Mouse (Mus musculus) kidney, embryonic 16.5 days (tissue): ENCODE measurements at regions not wholly inside any gene's neighbourhood (a gene's known extent, or its start where the extent isn't known, plus 50 kb on each side); places are given as distances from the start of the nearest gene placed in this dataset.

Experiments
- ATAC-seq: fragments of 200-750 bp; cut with Nextera tagmentation; 2 replicates; pipeline ENCODE4 v1.8.0; 2017; ENCODE audit warnings: moderate TSS enrichment; ENCODE audit not compliant: low FRiP score, low TSS enrichment
- H3K27ac ChIP-seq: fragments of 300-500 bp; sonication (generic); 2 replicates; pipeline ENCODE4 v1.5.1; 2014; ENCODE audit warnings: low read length
- H3K27me3 ChIP-seq: fragments of 300-500 bp; sonication (generic); 2 replicates; pipeline ENCODE4 v1.6.1; 2014; ENCODE audit warnings: low read length, control low read depth, mixed read lengths; ENCODE audit not compliant: insufficient read depth
- H3K36me3 ChIP-seq: fragments of 300-500 bp; sonication (generic); 2 replicates; pipeline ENCODE4 v1.6.1; 2014; ENCODE audit warnings: low read length, control low read depth, mixed read lengths; ENCODE audit not compliant: insufficient read depth
- H3K4me1 ChIP-seq: fragments of 300-500 bp; sonication (generic); 2 replicates; pipeline ENCODE4 v1.6.1; 2014; ENCODE audit warnings: low read length, control low read depth, mixed read lengths; ENCODE audit not compliant: insufficient read depth
- H3K4me2 ChIP-seq: fragments of 300-500 bp; sonication (generic); replicated peaks from 2 replicates; pipeline ENCODE4 v1.6.1; 2014; ENCODE audit warnings: low read depth, low read length
- H3K4me3 ChIP-seq: fragments of 300-500 bp; sonication (generic); 2 replicates; pipeline ENCODE4 v1.5.1; 2014; ENCODE audit warnings: mild to moderate bottlenecking, low read length
- H3K9ac ChIP-seq: fragments of 300-500 bp; sonication (generic); replicated peaks from 2 replicates; pipeline ENCODE4 v1.6.1; 2014; ENCODE audit warnings: low read length
- H3K9me3 ChIP-seq: fragments of 300-500 bp; sonication (generic); 2 replicates; pipeline ENCODE4 v1.6.1; 2016; ENCODE audit warnings: low read length, control low read depth
- WGBS: fragments of 180-500 bp; shearing (Covaris S2); extraction: QIAGEN DNeasy Blood & Tissue Kit; methylation state at CpG from one replicate; pipeline ENCODE4 v1.1.7; 2014; 5-methylcytosine and 5-hydroxymethylcytosine counted together

GRCm38 (mm10) chr4:31203286-31203685, 760.6 kb upstream of the Map3k7 start:
- Histone ChIP-seq H3K27me3 (no peaks in the 10 kb centered on the region), H3K4me3 (no peak overlapping the region), H3K36me3 (no peaks in the 10 kb centered on the region), H3K4me1 (no peaks in the 10 kb centered on the region), H3K27ac (no peak overlapping the region), H3K9me3 (no peaks in the 10 kb centered on the region), H3K4me2 (no peak overlapping the region), H3K9ac (no peak overlapping the region)
- ATAC-seq: peak; percentile 61; the same call in 1 of the 2 replicates
- 40% methylated on average over 3 of the region's 3 CpGs for WGBS

DNA sequence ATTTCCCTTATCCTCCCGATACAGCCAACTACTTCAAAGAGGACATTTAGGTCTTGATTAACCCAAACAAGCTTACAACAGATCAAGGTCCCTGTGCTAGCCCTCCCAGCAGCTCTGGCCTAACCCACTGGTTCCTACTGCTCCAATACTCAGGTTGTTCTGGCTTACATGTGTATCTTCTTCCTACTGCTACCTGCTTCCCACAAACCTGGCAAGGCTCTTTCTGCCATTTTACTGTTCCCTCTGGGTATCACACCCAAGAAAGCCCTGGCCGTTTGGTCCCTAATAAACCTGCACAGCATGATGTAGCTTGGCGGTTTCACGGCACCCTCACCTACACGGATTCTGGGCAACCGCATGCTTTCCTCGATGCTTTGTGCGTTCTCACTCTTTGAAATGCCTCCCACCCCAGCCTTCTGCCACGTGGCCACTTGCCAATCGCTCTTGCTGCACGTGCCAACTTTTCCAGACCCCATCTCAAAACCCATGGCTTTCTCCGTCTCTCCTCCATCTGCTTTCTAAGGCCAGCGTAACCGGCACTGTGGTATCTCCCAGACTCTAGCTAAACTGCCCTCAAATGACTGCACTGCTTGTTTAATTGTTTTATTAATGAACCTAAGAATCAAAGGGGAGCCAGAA, 758.4 kb upstream of the Map3k7 start:
- no peaks in the 10 kb centered on the region for H3K36me3 ChIP-seq
- no peaks in the 10 kb centered on the region for H3K4me1 ChIP-seq
- no peak overlapping the region for H3K9ac ChIP-seq
- no peak for ATAC-seq
- H3K9me3 ChIP-seq: no peaks in the 10 kb centered on the region
- H3K27me3 ChIP-seq: no peaks in the 10 kb centered on the region
- H3K4me2 ChIP-seq: no peak overlapping the region
- WGBS: 86% methylated on average over 14 of the region's 14 CpGs
- no peak overlapping the region for H3K4me3 ChIP-seq
- H3K27ac ChIP-seq: no peak overlapping the region

GRCm38 (mm10) chr4:31225741-31226140, 738.2 kb upstream of the Map3k7 start:
- no peak for ATAC-seq
- H3K9ac ChIP-seq: no peak overlapping the region
- WGBS: 69% methylated on average over 2 of the region's 2 CpGs
- no peaks in the 10 kb centered on the region for H3K4me1 ChIP-seq
- H3K9me3 ChIP-seq: no peaks in the 10 kb centered on the region
- no peaks in the 10 kb centered on the region for H3K36me3 ChIP-seq
- no peak overlapping the region for H3K27ac ChIP-seq
- H3K4me3 ChIP-seq: no peak overlapping the region
- H3K4me2 ChIP-seq: no peak overlapping the region
- H3K27me3 ChIP-seq: no peaks in the 10 kb centered on the region

DNA sequence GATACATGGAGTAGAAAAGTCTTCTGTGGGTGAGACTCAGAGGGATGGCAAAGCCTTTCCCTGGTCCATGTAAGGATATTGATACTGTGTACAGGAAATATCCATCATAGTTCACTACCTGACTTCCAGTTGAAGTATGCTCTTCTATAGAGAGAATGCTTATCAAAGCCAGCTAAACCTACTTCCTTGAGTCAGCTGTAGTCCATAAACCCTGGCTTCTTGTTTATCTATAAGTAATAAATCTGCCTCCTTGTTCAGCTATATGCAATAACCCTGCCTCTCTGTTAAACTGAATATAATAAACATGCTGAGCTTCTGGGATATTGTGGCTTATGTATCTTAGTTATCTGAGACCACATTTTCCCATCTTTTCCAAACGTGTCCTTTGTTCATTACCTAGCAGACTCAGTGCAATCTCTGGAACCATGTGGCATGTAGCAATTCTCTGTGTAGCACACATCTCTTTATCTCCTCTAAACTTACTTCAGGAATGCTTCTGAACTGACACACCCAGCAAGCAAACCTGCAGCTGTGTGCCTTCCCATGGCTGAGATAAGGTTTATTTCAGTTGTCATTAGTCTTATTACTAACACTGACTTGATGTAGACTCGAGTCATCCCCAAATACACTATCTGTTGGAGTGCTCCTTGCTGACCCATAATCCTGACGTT, 694.9 kb upstream of the Map3k7 start:
- no peaks in the 10 kb centered on the region for H3K4me1 ChIP-seq
- H3K27ac ChIP-seq: no peak overlapping the region
- H3K27me3 ChIP-seq: no peaks in the 10 kb centered on the region
- 80% methylated on average over 3 of the region's 3 CpGs for WGBS
- no peak for ATAC-seq
- H3K4me2 ChIP-seq: no peak overlapping the region
- H3K9ac ChIP-seq: no peak overlapping the region
- H3K9me3 ChIP-seq: no peaks in the 10 kb centered on the region
- H3K4me3 ChIP-seq: no peak overlapping the region
- H3K36me3 ChIP-seq: no peaks in the 10 kb centered on the region

DNA sequence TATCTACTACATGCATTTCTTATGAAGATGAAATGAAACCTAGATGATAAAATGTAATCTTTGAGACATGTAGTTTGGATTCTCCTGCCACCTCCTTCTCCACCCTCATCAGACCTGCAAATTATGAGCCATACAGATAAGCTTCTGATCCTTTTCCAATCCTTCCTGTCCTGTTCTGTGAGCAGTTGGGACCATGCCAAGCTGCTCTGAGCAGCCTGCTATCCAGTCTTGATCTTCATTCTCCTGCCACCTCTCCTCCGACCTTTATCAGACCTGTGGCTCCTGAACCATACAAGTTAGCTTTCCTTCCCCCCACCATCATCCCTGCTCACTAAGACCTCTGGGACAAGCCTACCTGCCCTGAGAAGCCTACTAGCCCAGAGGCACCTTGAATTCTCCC, 689.8 kb upstream of the Map3k7 start:
- no peaks in the 10 kb centered on the region for H3K27me3 ChIP-seq
- no peak for ATAC-seq

DNA sequence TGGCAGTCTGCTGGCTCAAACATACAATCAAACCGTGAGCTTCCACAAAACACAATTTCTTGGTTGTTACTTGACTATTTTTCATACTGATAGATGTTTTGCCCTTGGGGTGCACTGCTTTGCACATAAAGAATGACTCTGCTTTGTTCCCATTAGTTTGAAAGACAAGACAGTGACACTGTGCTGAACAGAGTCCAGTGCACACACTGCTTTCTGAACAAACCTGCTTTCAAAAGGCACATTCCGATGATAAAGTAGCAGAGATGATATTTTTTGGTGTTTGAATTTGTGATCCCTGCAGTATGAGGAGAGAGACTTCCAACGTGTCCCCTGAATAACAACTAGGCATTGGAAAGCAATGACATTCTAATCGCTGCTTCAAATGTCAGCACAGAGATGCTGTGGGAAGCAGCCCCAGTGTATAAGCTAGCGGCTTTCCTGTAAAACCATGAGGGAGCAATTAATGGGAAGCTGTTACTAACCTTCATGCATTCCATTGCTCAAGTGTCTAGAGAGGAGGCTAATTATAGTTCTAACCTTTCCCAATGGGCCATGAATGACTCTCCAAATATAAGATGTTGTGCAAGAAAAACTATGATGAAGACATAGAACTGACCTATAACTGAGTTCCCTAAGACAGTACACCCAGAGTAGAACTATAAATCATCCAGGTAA, 673.5 kb upstream of the Map3k7 start:
- H3K36me3 ChIP-seq: no peaks in the 10 kb centered on the region
- H3K9me3 ChIP-seq: no peaks in the 10 kb centered on the region
- H3K27ac ChIP-seq: no peak overlapping the region
- H3K4me2 ChIP-seq: no peak overlapping the region
- H3K9ac ChIP-seq: no peak overlapping the region
- no peaks in the 10 kb centered on the region for H3K27me3 ChIP-seq
- 57% methylated on average over 5 of the region's 5 CpGs for WGBS
- H3K4me1 ChIP-seq: no peaks in the 10 kb centered on the region
- ATAC-seq: no peak
- no peak overlapping the region for H3K4me3 ChIP-seq

More for the DNA sequence above, 689.8 kb upstream of the Map3k7 start:
- Histone ChIP-seq H3K9ac (no peak overlapping the region), H3K36me3 (no peaks in the 10 kb centered on the region), H3K4me3 (no peak overlapping the region), H3K27ac (no peak overlapping the region), H3K4me2 (no peak overlapping the region), H3K9me3 (no peaks in the 10 kb centered on the region), H3K4me1 (no peaks in the 10 kb centered on the region)
- WGBS: 81% methylated on average over 1 of the region's 1 CpGs

DNA sequence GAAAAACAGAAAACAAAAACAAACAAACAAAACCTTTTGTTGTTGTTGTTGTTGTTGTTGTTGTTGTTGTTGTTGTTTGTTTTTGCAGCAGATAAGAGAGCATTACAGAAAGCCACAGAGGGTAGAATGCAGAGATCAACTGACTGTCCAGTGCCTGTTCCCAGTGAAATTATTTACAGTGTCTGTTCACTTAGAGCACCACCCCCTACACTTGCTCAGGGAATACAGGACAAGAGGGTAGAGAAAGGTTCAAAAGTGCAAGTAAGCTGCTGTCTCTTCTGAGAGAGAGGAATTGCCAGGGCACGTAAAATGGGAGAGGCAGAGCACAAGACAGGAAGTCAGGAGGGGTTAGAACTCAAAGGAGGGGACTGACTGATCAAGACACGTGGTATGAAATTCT, 670.1 kb upstream of the Map3k7 start:
- Histone ChIP-seq H3K9me3 (no peaks in the 10 kb centered on the region), H3K4me1 (no peaks in the 10 kb centered on the region), H3K36me3 (no peaks in the 10 kb centered on the region), H3K27ac (no peak overlapping the region), H3K4me2 (no peak overlapping the region), H3K4me3 (no peak overlapping the region), H3K9ac (no peak overlapping the region), H3K27me3 (no peaks in the 10 kb centered on the region)
- WGBS: 41% methylated on average over 2 of the region's 2 CpGs
- peak; percentile 75 for ATAC-seq

GRCm38 (mm10) chr4:31297848-31298247, 666.0 kb upstream of the Map3k7 start:
- Histone ChIP-seq H3K27me3 (no peaks in the 10 kb centered on the region), H3K4me1 (no peaks in the 10 kb centered on the region), H3K4me3 (no peak overlapping the region), H3K36me3 (no peaks in the 10 kb centered on the region), H3K4me2 (no peak overlapping the region), H3K27ac (no peak overlapping the region), H3K9ac (no peak overlapping the region), H3K9me3 (no peaks in the 10 kb centered on the region)
- 89% methylated on average over 3 of the region's 3 CpGs for WGBS
- no peak for ATAC-seq

DNA sequence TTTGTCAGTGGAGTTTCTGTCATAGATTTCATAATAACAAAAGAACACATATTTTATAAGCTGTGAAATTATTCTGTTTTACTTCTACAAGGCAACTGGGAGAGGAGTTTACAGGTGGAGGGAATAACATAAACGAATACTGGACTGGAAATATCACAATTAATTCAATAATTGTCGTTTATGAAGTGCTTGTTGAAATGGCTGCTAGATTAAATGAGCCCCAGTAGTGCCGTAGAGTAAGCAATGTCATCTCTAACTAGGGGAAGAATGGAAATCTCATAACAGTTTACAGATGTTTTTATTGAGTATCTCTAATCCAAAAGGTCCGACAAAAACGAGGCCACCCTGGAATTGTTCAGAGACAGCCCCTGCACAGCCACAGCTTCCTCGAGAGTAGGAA, 644.6 kb upstream of the Map3k7 start:
- Histone ChIP-seq H3K27me3 (no peaks in the 10 kb centered on the region), H3K36me3 (no peaks in the 10 kb centered on the region), H3K9me3 (no peaks in the 10 kb centered on the region), H3K27ac (no peak overlapping the region), H3K4me3 (no peak overlapping the region), H3K9ac (no peak overlapping the region), H3K4me2 (no peak overlapping the region), H3K4me1 (no peaks in the 10 kb centered on the region)
- no peak for ATAC-seq
- 69% methylated on average over 6 of the region's 6 CpGs for WGBS
